Mouse (Mus musculus): ENCODE measurements around the gene Tnip2.

Tnip2 gene

GRCm38 (mm10) chr5:34513466-34514217 lies at the start of gene Tnip2:
Tnip2 (minus strand) TSS chr5:34513991.
- DNase-seq = peak; percentile 87

DNA sequence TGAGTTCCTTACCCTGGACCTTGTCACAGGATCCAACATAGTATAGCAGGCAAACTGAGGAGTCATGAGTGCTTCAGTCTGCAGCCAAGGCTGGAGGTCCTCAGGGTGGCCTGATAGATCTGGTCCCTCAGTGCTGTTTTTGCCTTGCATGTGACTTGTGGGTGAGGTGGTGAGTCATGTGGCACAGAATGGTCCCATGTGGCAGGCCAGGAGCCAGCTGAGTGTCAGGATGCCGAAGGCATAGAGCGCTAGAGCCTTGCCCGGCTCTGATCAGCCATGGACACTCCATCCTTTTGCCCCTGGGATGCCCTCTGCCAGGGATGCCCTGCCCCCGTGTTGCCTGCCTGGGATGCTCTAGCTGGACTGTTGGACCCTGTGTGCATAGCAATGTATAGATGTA lies 38.0 kb upstream of the Tnip2 start:
- DNase-seq = no peak

DNA sequence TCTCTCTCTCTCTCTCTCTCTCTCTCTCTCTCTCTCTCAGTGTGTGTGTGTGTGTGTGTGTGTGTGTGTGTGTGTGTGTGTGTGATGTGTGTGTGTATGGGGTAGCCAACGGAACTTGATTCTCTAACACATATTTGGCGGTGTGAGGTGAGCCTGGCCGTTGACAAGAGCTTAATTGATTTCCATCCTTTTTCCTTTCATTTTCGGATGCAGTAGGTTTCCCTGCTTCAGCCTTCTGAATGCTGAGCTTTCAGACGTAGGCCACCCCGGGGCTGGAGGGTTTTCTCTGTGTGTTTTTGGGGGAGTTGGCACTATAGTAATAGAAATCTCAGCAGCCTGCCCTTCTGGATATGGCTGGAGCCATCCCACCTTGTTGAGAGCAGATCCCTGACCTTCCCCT lies 36.5 kb upstream of the Tnip2 start:
- peak; percentile 23 for DNase-seq

GRCm38 (mm10) chr5:34549483-34550221 lies 35.9 kb upstream of the Tnip2 start:
- peak; percentile 59 for DNase-seq

DNA sequence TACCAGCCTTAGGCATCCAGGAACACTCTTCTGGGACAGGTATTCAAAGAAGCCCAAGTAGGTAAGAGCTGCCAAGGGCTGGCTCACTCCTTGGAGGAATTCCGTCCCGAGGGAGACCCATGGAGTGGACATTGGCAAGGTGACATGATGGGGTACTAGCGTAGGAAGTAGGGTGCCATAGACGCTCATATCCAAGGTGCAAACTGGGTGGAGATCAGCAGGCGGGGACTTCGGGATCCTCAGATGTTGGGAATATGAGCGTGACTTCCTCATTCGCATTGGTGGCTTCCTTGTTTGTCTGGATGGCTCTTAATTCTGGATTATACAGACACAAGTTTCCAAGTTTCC lies 35.3 kb upstream of the Tnip2 start:
- DNase-seq = no peak

DNA sequence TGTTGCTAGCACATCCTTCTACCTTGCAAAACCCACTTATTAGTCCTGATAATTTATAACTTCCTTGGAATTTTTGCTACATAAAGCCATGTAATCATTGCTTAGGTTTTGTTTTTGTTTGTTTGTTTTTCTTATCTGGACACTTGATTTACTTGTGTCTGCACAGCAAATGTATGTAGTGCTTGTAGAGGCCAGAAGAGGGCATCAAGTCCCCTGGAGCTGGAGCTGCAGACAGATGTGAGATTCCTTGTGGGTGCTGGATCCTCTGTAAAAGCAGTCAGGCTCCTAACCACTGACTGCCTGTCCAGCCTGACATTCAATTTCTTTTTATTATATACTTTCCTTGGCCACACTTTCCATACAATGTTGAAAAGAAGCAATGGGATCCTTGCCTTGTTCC lies 33.6 kb upstream of the Tnip2 start:
- DNase-seq = no peak

DNA sequence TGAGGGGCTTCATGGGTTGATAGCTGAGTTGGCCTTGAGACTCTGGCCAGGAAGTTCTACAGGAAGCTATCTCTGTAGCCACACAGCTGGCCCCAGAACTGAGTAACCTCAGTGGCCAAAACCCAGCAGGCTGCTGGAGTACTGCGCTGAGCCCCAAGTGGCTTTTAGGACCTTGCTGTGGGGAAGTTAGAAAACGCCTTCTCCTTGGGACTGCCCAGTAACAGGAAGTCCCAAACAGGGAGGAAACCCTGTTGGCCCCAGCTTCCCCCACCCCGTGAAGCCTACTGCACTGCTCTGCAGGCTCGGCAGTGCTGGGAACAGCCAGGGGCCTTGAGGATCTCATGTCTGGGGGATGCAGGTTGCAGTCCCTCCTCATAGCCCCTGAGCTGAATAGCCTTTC lies 29.3 kb upstream of the Tnip2 start:
- DNase-seq = no peak

DNA sequence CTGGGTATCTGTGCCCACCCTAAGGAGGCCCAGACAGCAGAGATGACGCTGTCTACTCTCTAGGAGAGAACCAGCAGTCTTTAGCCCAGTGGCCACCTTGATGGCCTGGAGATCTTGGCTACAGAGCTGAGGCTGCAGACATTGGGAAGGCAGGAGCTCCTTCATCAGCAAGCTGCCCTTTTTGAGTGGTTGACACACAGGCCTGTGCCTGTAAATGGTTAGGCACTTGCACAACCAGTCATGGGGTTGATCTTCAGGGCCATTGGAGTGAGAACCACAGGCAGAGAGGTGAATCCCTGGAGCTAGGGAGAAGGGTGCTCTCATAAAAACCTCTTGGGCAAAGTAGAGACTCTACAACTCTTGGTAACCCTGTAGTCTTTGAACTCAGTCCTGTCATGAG lies 28.4 kb upstream of the Tnip2 start:
- DNase-seq = no peak

- DNase-seq = no peak
Measured at GRCm38 (mm10) chr5:34539121-34539520, 25.3 kb upstream of the Tnip2 start.

- DNase-seq = no peak
Measured at GRCm38 (mm10) chr5:34538527-34538926, 24.7 kb upstream of the Tnip2 start.

DNA sequence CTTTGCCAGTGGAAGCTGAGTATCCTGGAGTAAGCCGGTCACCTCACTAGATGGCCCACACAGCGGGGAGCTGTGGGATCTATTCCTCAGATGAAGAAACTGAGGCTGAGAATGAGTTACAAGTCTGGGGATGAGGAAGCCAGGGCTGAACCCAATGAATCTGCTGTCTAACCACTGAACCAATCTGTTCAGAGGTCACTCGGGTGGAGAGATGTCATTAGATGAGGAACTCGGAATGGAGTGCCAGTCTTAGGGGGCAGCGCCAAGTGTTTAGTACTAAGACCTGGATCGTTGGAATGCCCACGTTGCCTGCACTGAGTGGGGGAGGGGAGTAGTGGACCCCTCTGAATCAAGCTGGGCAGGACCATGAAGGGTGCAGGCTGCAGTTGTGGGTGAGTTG lies 24.3 kb upstream of the Tnip2 start:
- DNase-seq = no peak

GRCm38 (mm10) chr5:34535831-34536230 lies 22.0 kb upstream of the Tnip2 start:
- DNase-seq = no peak

- DNase-seq = no peak
Measured at GRCm38 (mm10) chr5:34534776-34535581, 21.2 kb upstream of the Tnip2 start.

DNA sequence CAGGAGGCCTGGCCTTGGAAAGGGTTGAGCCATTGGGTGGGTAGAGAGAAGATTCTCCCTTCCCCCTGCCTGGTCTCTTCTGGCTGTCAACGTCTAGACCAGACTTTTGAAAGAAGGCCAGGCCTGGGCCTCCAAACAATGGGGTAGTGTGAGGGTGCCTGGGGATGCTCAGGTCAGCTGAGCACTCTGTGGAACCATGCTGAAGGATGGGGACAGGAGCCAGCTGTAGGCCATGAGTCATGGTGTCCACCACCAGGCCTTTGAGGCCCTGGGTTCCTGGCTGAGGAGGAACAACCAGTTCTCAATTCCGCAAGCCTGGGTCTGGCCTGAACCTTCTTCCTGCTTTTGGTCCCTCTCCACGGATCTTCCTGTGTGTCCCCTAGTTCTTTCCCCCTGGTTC lies 20.0 kb upstream of the Tnip2 start:
- DNase-seq = no peak

DNA sequence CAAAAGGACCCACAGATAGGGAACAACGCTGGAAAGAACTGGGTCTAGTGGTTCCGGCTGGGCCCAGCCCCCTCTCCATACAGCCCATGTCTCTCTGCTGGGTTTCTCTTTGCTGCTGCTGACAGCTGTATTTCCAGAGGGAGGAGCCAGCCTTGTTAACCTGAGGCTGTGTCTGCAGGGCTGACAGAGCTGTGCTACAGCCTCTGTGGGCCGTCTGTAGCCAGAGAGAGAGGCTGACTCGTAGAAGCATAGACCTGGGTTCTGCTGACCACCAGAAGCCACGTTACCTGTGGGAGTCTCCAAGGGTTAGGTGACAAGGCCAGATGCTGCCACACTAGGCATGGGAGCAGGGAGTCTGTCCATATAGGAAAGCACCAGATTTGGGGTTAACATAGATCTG lies 19.3 kb upstream of the Tnip2 start:
- DNase-seq = no peak

- no peak for DNase-seq
Measured at GRCm38 (mm10) chr5:34530687-34531086, 16.9 kb upstream of the Tnip2 start.

DNA sequence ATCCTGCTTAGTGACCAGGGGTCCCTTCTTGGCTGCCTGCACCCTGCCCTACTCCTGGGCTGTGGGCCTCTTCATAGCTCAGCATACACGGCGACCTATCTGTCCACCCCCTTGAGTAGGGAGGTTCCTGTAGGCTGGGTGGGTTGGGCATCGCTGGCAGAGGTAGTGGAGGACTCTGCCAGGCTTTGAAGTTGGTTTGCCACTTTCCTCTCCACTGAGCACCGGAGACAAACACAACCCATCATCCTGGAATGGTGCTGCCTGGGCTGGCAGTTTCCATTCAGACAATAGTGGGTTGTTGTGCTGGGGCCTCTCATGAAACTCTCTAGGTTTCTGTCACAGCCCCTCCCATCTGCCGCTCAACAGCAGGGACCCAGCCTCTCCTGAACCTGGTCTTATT lies 16.3 kb upstream of the Tnip2 start:
- no peak for DNase-seq

DNA sequence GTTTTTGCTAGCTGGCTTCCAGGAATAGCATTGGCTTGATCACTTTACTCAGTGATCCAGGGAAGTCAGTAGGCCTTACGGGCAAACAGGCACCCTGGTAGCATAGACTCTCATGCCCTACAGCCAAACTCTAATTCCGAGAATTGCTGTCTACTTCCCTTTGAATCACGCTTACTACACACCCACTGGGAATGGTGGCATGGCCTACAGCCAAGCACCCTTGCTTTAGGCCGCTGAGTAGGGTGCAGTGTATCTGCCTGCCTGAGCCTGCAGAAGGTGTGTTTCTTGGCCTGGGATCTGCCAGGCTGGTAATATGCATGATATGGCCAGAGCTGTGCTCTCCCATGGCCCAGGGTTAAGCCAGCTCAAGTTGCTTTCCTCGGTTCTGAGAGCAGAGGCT lies 14.9 kb upstream of the Tnip2 start:
- DNase-seq = no peak

DNA sequence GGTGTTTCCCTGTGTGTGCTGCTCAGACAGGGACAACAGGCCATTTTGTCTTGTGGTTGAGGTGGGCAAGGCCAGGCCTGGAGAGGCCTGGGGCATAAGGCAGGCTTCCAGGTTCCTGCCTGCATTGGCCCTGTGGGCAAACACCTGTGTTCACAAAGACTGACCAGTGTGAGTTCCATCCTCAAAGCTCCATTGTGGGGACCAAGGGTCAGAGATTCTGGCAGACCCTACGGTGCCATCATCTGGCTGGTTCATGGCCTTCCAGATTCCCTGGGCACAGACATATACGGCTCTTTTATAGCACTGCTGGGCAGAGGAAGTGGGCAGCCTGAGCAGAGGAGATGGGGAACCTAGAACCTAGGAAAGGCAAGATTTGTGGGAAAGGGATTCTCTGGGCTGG lies 13.6 kb upstream of the Tnip2 start:
- no peak for DNase-seq

DNA sequence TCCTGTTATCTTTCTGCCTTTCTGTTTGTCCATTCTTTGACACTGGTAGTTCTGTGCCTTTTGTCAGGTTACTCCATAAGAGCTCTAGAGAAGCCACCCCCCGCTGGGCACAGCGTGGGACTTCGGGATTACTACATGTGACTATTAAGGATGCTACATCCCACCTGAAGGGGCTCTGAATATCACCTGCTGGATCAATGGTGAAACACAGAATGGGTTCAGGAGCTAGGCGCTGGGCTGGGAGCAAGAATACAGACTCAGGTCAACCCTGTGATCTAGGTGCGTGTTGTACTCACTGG lies 12.6 kb upstream of the Tnip2 start:
- DNase-seq = no peak

DNA sequence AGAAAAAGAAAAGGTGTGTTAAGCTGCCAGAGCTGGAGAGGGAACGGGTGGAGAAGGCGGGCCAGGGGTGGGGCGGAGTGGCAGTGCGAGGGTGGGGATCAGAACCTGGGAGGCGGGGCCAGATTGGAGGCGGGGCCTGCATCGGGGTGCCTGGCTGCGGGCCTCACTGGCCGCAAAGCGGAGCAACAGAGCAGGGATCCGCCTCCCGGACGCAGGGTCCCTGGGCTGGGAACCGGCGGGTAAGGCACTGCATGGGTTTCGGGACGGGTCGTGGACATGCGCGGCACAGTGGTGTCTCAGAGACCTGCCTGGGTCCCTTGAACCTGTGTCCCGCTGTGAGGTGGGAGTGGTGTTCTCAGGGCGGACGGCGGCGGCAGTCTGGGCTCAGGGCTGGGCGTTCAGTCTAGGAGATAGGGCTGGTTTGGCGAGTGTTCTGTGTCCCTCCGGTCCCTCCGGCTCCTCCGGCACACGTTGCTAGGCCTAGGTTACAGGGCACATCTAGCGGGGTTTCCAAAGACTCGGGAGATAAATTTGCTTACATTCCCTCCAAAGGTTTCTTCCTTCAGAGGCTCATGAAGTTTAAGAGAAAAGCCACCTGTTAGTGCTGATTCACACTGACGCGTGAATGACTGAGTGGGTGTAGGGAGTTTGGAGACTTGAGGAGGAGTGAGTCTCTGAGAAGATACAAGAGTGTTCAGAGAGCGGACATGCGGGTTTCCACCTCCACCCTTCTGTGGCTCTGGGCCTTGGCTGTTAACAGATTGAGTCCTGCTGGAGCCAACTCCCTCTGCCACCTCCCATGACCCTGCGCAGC lies 12.1 kb upstream of the Tnip2 start, which contains the start of gene Sh3bp2:
Gene Sh3bp2, plus strand, starts transcription at position 176 of the 814 bp plus-strand sequence.
- peak; percentile 72 for DNase-seq

DNA sequence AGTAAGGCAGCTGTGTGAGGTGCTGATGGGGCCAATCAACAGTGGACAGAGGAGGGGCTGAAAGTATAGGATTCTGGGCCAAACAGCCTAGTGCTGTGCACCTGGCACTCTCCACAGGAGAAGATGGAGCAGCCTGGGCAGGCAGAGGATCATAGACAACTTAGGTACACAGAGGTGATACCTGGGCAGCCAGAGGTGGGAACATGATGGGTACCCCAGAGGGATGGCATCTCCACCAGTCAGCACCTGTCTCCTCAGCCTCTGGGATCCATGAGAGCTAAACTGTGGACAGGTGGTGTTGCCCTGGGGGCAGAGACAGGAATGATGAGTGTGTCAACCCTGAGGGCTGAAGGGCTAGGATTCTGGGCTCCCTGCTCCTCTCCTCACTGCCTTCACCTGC lies 10.7 kb upstream of the Tnip2 start:
- no peak for DNase-seq

DNA sequence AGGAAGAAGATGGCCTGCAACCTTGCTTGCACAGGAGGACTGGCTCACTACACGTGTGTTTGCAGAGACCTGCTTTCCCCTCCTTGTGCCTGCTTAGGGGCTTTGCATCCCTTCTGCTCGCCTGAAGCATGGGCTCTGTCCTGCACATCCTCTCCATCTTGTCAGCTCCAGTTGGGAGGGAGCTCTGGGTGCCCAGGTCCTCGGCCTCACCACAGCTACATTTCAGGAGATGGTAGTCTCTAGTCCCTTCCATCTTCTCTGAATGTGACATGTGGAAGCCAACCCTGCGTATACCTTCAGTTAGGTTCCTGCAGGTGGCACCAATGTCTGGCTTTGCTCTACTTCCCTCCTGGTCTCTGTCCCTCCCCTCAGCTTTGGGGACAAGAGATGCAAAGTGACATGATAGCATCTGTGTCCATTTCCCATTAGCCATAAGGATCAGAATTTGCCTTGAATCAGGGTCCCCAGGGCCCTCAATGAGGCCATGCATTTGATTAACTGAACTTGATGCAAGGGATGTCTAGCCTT lies 10.2 kb upstream of the Tnip2 start:
- DNase-seq = no peak
